Comparison of ENCODE assay signal across 11 mouse cellular contexts in the genomic region with DNA sequence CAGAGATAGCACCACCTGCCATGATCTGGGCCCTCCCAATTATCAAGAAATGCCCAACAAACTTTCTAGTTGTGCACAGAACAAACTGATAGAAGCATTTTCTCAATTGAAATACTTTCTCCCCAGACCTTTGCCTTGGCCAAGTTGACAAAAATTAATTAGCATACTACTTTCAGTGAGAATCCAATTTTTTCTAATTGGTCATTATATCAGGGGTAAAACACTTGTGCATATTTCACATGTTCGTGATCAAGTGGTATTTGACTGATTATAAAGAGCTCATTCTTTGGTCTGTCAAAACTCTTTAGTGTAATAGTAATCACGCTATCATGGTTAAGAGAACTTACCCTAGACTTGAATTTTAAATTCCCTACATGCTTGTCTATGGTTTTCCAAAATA.
"Had no signal": no experiment of that assay in that cellular context is flagged by ENCODE, and none has a peak within 500 bp of the region (broad histone marks: within the 10 kb centered on the region; RNA-seq: fewer than 3 reads in every experiment).

No protein-coding gene starts in this region.

- DNase-seq: right cerebral cortex, adult 18-20 months; right cerebral cortex, postnatal 14 days; right cerebral cortex, postnatal 25 days; right cerebral cortex, postnatal 4 days; spleen, adult 18-20 months; thymus, adult 18-20 months; thymus, adult 2 months; thymus, postnatal 14 days; thymus, postnatal 25 days; thymus, postnatal 36 days; thymus, postnatal 4 days had no signal
